Mouse (Mus musculus) liver, embryonic 14.5 days (tissue): ENCODE results near the gene Fmnl3.

Experiments used
- CTCF ChIP-seq: IDR thresholded peaks from 2 replicates; pipeline ENCODE4 v1.5.1; 2016; ENCODE audit warnings: antibody characterized with exemption, low read depth, control low read depth
- EP300 ChIP-seq: IDR thresholded peaks from 2 replicates; pipeline ENCODE4 v1.6.1; 2016; ENCODE audit warnings: antibody characterized with exemption, low read depth

GRCm38 (mm10) chr15:99369391-99370171 lies 701 bp downstream of the Fmnl3 start:
- TF ChIP-seq CTCF: no peak
- no peak for TF ChIP-seq EP300
